Mouse (Mus musculus): Measurements from ENCODE around the gene Scd3. TPM values are rescaled to one million over a fixed set of nuclear protein-coding genes. Genes with fewer than 3 reads are reported as not detected.

The Scd3 gene
- total RNA-seq (2014; rRNA removed; ENCODE audit: low replicate concordance) (not detected in 2 replicates), polyA plus RNA-seq (2015; fragmentation: Nextera tagmentation; extraction: Ambion mirVana) (0.14 TPM in 1 of 2 replicates, not detected in the other)

DNA sequence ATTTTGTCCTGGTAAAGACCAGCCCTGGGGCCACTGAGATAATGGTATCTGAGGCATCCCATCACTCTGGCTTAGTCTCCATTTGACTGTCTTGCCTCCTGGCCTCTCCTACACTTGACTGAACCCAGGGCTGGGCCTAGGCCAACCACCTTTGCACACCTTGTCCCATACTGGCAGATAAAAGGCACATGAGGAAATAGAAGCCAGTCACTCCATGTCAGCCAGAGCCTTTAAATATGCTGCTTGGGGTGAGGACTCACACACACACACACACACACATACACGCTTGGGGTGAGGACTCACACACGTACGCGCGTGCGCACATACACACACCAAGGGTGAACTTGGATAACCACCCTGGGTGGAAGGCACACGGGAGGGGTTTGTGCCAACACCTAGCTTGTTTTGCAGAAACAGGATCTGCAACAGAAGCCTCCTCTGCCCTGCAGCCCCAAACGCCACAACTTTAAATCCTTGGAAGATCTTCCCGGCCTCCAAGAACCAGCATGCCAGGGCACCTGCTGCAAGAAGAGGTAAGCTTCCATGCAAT is at the start of gene Scd3:
Gene Scd3 (plus strand): TSS at position 255 of the 550 bp plus-strand sequence.
- no peak within 1 kb of the TSS for H3K4me3 ChIP-seq (ENCODE audit: low read depth, low read length)
- no peak within 1 kb of the TSS for H3K27ac ChIP-seq (ENCODE audit: low read depth)
- no peak within 1 kb of the TSS for H3K4me2 ChIP-seq (ENCODE audit: low read depth, low read length)
- H3K36me3 ChIP-seq (replicated peaks; ENCODE audit: control insufficient read depth, insufficient read depth, low read length), result no peaks in the 10 kb centered on the region
- no peak within 1 kb of the TSS for H3K9ac ChIP-seq (replicated peaks; ENCODE audit: low read depth, low read length)
- DNase-seq (ENCODE audit: low spot score) (no peak), ATAC-seq (ENCODE audit: insufficient read depth, low read depth) (no peak)
- H3K9me3 ChIP-seq (replicated peaks; ENCODE audit: control insufficient read depth, low read length), result no peaks in the 10 kb centered on the region
- no peaks in the 10 kb centered on the region for H3K4me1 ChIP-seq (ENCODE audit: control insufficient read depth, insufficient read depth)
- 93% methylated on average over 9 of the region's 9 CpGs for WGBS
- TF ChIP-seq CTCF (IDR thresholded peaks at IDR 0.05; ENCODE audit: low read depth) (no peak), EP300 (IDR thresholded peaks at IDR 0.05; ENCODE audit: low read depth) (no peak)
- H3K27me3 ChIP-seq (ENCODE audit: control insufficient read depth, insufficient read depth, low read length), result no peaks in the 10 kb centered on the region

DNA sequence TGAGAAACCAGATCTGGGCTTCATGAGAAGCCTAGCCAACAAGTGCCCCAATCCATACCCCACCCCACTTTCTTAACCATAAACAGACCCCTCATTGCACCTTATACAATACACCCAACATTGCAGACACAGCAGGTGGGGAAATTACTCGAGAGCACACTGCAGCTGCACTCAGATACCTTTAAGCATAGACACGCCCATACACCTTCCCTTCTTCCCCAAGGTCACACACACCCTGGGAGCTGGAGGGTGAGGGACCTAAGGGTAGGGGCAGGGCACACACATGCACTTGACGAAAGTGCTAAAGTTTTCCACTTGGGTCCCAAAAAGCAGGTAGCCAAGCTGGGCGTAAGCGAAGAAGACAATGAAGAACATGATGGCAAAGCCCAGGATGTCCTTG is 49.3 kb upstream of the Scd3 start:
- TF ChIP-seq CTCF (IDR thresholded peaks at IDR 0.05; ENCODE audit: low read depth) (no peak), EP300 (IDR thresholded peaks at IDR 0.05; ENCODE audit: low read depth) (no peak)
- no peak for ATAC-seq (ENCODE audit: insufficient read depth, low read depth)
- 73% methylated on average over 5 of the region's 5 CpGs for WGBS

DNA sequence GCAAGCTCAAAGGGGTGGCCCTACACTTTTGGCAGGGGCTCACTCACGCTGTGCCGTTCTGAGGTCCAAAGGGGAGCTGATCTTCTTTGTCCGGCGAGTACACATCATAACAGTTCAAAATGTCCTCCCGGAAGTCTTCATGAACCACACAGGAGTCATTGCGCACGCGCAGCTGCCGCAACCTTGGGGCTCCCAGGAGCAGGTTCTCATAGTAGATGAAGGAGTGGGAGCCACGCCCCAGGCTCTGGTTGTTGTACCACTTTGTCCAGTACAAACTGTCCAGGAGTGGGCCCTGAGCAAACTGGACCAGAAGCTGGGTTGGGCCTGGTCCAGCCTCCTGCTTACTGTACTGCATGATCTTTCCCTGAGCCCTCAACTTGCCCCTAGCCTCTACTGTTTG is 46.1 kb upstream of the Scd3 start:
- ATAC-seq (ENCODE audit: insufficient read depth, low read depth) (no peak), DNase-seq (ENCODE audit: low spot score) (no peak)
- H3K4me1 ChIP-seq (ENCODE audit: control insufficient read depth, insufficient read depth), result no peaks in the 10 kb centered on the region
- no peaks in the 10 kb centered on the region; the same call in 1 of the 2 replicates for H3K27me3 ChIP-seq (ENCODE audit: control insufficient read depth, insufficient read depth, low read length)
- no peak overlapping the region for H3K4me3 ChIP-seq (ENCODE audit: low read depth, low read length)
- WGBS, result 88% methylated on average over 10 of the region's 10 CpGs
- H3K4me2 ChIP-seq (ENCODE audit: low read depth, low read length), result no peak overlapping the region
- no peaks in the 10 kb centered on the region for H3K9me3 ChIP-seq (replicated peaks; ENCODE audit: control insufficient read depth, low read length)
- H3K27ac ChIP-seq (ENCODE audit: low read depth), result no peak overlapping the region
- TF ChIP-seq CTCF (IDR thresholded peaks at IDR 0.05; ENCODE audit: low read depth) (no peak), EP300 (IDR thresholded peaks at IDR 0.05; ENCODE audit: low read depth) (no peak)
- no peaks in the 10 kb centered on the region for H3K36me3 ChIP-seq (replicated peaks; ENCODE audit: control insufficient read depth, insufficient read depth, low read length)
- H3K9ac ChIP-seq (replicated peaks; ENCODE audit: low read depth, low read length), result no peak overlapping the region

More for the DNA sequence above, 49.3 kb upstream of the Scd3 start:
- Histone ChIP-seq H3K9me3 (replicated peaks; ENCODE audit: control insufficient read depth, low read length) (no peaks in the 10 kb centered on the region), H3K36me3 (replicated peaks; ENCODE audit: control insufficient read depth, insufficient read depth, low read length) (no peaks in the 10 kb centered on the region), H3K27me3 (ENCODE audit: control insufficient read depth, insufficient read depth, low read length) (peaks cover 5% of the 10 kb centered on the region; the same call in 1 of the 2 replicates), H3K4me3 (ENCODE audit: low read depth, low read length) (no peak overlapping the region), H3K27ac (ENCODE audit: low read depth) (no peak overlapping the region), H3K9ac (replicated peaks; ENCODE audit: low read depth, low read length) (no peak overlapping the region), H3K4me2 (ENCODE audit: low read depth, low read length) (no peak overlapping the region), H3K4me1 (ENCODE audit: control insufficient read depth, insufficient read depth) (no peaks in the 10 kb centered on the region)
- DNase-seq (ENCODE audit: low spot score), result no peak

DNA sequence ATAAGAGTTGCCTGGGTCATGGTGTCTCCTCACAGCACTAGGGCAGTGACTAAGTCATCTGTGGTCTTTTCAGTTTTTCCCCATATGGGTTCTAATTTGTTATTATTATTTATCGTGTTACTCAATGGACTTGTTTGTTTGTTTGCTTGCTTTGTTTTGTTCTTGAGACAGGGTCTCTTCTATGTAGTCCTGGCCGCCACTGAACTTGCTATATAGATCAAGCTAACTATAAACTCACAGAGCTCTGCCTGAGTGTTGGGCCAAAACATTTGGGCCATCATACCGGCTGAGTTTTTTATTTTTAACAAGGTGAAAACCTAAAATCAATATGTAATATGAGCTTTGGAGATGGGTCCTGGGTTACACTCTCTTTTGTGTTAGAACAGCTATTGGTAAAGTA is 43.7 kb upstream of the Scd3 start:
- WGBS, result 69% methylated on average over 3 of the region's 3 CpGs
- no peak for DNase-seq (ENCODE audit: low spot score)

DNA sequence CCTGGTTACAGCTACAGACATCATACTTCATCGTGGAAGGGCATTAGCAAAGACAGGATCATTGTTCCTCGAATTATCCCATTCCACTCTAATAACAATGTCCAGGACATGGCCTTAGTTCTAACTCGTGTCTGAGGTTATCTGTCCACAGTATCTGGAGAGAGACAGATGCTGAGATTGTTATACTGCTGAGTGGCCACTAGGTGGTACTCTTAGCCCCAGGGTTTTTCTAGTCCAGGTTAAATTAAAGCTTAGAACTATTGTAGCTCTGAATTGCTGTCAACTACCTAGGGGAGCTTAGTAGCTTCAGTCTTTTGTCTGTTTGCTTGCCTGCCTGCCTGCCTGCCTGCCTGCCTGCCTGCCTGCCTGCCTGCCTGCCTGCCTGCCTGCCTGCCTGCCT is 41.6 kb upstream of the Scd3 start:
- Histone ChIP-seq H3K9ac (replicated peaks; ENCODE audit: low read depth, low read length) (no peak overlapping the region), H3K36me3 (replicated peaks; ENCODE audit: control insufficient read depth, insufficient read depth, low read length) (no peaks in the 10 kb centered on the region), H3K4me3 (ENCODE audit: low read depth, low read length) (no peak overlapping the region), H3K27me3 (ENCODE audit: control insufficient read depth, insufficient read depth, low read length) (no peaks in the 10 kb centered on the region), H3K4me1 (ENCODE audit: control insufficient read depth, insufficient read depth) (no peaks in the 10 kb centered on the region), H3K27ac (ENCODE audit: low read depth) (no peak overlapping the region), H3K9me3 (replicated peaks; ENCODE audit: control insufficient read depth, low read length) (no peaks in the 10 kb centered on the region), H3K4me2 (ENCODE audit: low read depth, low read length) (no peak overlapping the region)
- DNase-seq (ENCODE audit: low spot score), result peak; percentile 45
- ATAC-seq (ENCODE audit: insufficient read depth, low read depth), result no peak
- 5% methylated on average over 3 of the region's 3 CpGs for WGBS
- TF ChIP-seq EP300 (IDR thresholded peaks at IDR 0.05; ENCODE audit: low read depth) (no peak), CTCF (IDR thresholded peaks at IDR 0.05; ENCODE audit: low read depth) (peak; percentile 56)

More for the DNA sequence above, 43.7 kb upstream of the Scd3 start:
- TF ChIP-seq EP300 (IDR thresholded peaks at IDR 0.05; ENCODE audit: low read depth), result no peak
- no peak for TF ChIP-seq CTCF (IDR thresholded peaks at IDR 0.05; ENCODE audit: low read depth)
- Histone ChIP-seq H3K4me3 (ENCODE audit: low read depth, low read length) (no peak overlapping the region), H3K4me1 (ENCODE audit: control insufficient read depth, insufficient read depth) (no peaks in the 10 kb centered on the region), H3K36me3 (replicated peaks; ENCODE audit: control insufficient read depth, insufficient read depth, low read length) (no peaks in the 10 kb centered on the region), H3K27me3 (ENCODE audit: control insufficient read depth, insufficient read depth, low read length) (no peaks in the 10 kb centered on the region), H3K9me3 (replicated peaks; ENCODE audit: control insufficient read depth, low read length) (no peaks in the 10 kb centered on the region), H3K27ac (ENCODE audit: low read depth) (no peak overlapping the region), H3K4me2 (ENCODE audit: low read depth, low read length) (no peak overlapping the region), H3K9ac (replicated peaks; ENCODE audit: low read depth, low read length) (no peak overlapping the region)
- no peak for ATAC-seq (ENCODE audit: insufficient read depth, low read depth)

DNA sequence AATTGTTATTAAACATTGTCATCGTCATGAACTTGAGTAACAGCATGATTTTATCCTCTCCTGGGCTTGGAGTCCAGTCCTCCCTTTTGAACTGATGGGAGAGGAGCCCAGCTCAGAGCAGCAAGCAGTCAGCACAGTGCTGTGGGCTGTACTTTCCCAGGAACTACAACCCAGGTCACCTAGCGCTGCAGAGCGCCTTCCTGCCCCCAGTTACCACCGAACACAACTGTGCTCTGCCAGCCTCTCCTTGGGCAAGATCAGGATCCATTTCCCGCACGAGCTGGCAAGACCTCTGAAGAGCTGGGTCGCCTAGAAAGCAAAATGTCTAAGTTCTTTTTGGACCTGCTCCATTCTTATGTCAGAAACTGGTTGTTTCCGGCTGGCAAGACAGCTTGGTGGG is 28.2 kb upstream of the Scd3 start:
- TF ChIP-seq CTCF (IDR thresholded peaks at IDR 0.05; ENCODE audit: low read depth) (no peak), EP300 (IDR thresholded peaks at IDR 0.05; ENCODE audit: low read depth) (no peak)
- 48% methylated on average over 8 of the region's 8 CpGs for WGBS

More for the DNA sequence above, 28.2 kb upstream of the Scd3 start:
- no peak overlapping the region for H3K4me2 ChIP-seq (ENCODE audit: low read depth, low read length)
- H3K36me3 ChIP-seq (replicated peaks; ENCODE audit: control insufficient read depth, insufficient read depth, low read length), result no peaks in the 10 kb centered on the region
- H3K4me1 ChIP-seq (ENCODE audit: control insufficient read depth, insufficient read depth), result no peaks in the 10 kb centered on the region
- H3K9me3 ChIP-seq (replicated peaks; ENCODE audit: control insufficient read depth, low read length), result peaks cover 13% of the 10 kb centered on the region; the same call in 1 of the 2 replicates
- ATAC-seq (ENCODE audit: insufficient read depth, low read depth) (no peak), DNase-seq (ENCODE audit: low spot score) (no peak)
- no peak overlapping the region for H3K9ac ChIP-seq (replicated peaks; ENCODE audit: low read depth, low read length)
- H3K27ac ChIP-seq (ENCODE audit: low read depth), result no peak overlapping the region
- no peaks in the 10 kb centered on the region for H3K27me3 ChIP-seq (ENCODE audit: control insufficient read depth, insufficient read depth, low read length)
- no peak overlapping the region for H3K4me3 ChIP-seq (ENCODE audit: low read depth, low read length)

Measured in heart, postnatal 0 days (tissue).